Mouse (Mus musculus) thymus, adult 2 months (tissue): ENCODE measurements around the gene Igsf9b. TPM values are rescaled to one million over a fixed set of nuclear protein-coding genes. Genes with fewer than 3 reads are reported as not detected.

Experiments used
- DNase-seq: peaks from one replicate; pipeline ENCODE4 v3.0.0; 2021
- H3K27ac ChIP-seq: fragments of 200-500 bp; 2 replicates; pipeline ENCODE4 v1.5.1; 2012; ENCODE audit warnings: low read length, control low read depth; ENCODE audit not compliant: control insufficient read depth, insufficient read depth
- H3K27me3 ChIP-seq: fragments of 200-500 bp; 2 replicates; pipeline ENCODE4 v1.6.1; 2012; ENCODE audit warnings: mild to moderate bottlenecking, low read length, moderate library complexity, mixed read lengths; ENCODE audit not compliant: control insufficient read depth, insufficient read depth
- H3K36me3 ChIP-seq: fragments of 200-500 bp; 2 replicates; pipeline ENCODE4 v1.6.1; 2012; ENCODE audit warnings: mild to moderate bottlenecking, low read length, moderate library complexity; ENCODE audit not compliant: control insufficient read depth, insufficient read depth
- H3K4me1 ChIP-seq: fragments of 200-500 bp; replicated peaks from 2 replicates; pipeline ENCODE4 v1.6.1; 2012; ENCODE audit warnings: low read length; ENCODE audit not compliant: control insufficient read depth, insufficient read depth
- H3K4me3 ChIP-seq: fragments of 200-500 bp; 2 replicates; pipeline ENCODE4 v1.5.1; 2012; ENCODE audit warnings: mild to moderate bottlenecking, low read length, control low read depth, moderate library complexity; ENCODE audit not compliant: control insufficient read depth, insufficient read depth
- CTCF ChIP-seq: fragments of 200-500 bp; IDR thresholded peaks from 2 replicates; pipeline ENCODE4 v1.5.1; 2012; ENCODE audit warnings: mild to moderate bottlenecking, control low read depth, low read length, moderate library complexity, borderline replicate concordance; ENCODE audit not compliant: control insufficient read depth, poor library complexity, insufficient read depth; ENCODE audit errors: extremely low read depth
- POLR2A ChIP-seq: fragments of 200-500 bp; IDR thresholded peaks from 2 replicates; pipeline ENCODE4 v1.6.1; 2012; ENCODE audit warnings: mild to moderate bottlenecking, low read length, control low read depth, moderate library complexity; ENCODE audit not compliant: control insufficient read depth, poor library complexity, insufficient read depth; ENCODE audit errors: extremely low read depth
- WGBS: fragments of 180-500 bp; shearing (Covaris S2); methylation state at CpG from one replicate; pipeline ENCODE4 v1.1.7; 2018; 5-methylcytosine and 5-hydroxymethylcytosine counted together
- polyA plus RNA-seq: library from polyadenylated mRNA; depleted of rRNA; stranded (reverse); fragments of >200 nt; gene quantifications from 2 replicates; pipeline ENCODE4 v1.2.3, GENCODE M21; 2012

Gene Igsf9b
- polyA plus RNA-seq, 1 experiment, result 1.0 TPM

- Histone ChIP-seq H3K27me3 (no peaks in the 10 kb centered on the region), H3K36me3 (no peaks in the 10 kb centered on the region)
- no peak for TF ChIP-seq CTCF
- TF ChIP-seq POLR2A, result no peak
Measured at GRCm38 (mm10) chr9:27267878-27268277, 31.1 kb upstream of the Igsf9b start.

GRCm38 (mm10) chr9:27268493-27268892, 30.5 kb upstream of the Igsf9b start:
- Histone ChIP-seq H3K4me3 (no peak overlapping the region), H3K36me3 (no peaks in the 10 kb centered on the region), H3K27me3 (no peaks in the 10 kb centered on the region), H3K4me1 (no peaks in the 10 kb centered on the region), H3K27ac (no peak overlapping the region)
- no peak for DNase-seq
- TF ChIP-seq CTCF (no peak), POLR2A (no peak)
- 72% methylated on average over 4 of the region's 4 CpGs for WGBS

More at GRCm38 (mm10) chr9:27267878-27268277, 31.1 kb upstream of the Igsf9b start:
- H3K4me3 ChIP-seq, result no peak overlapping the region
- 94% methylated on average over 5 of the region's 5 CpGs for WGBS
- DNase-seq, result no peak
- H3K27ac ChIP-seq, result no peak overlapping the region
- no peaks in the 10 kb centered on the region for H3K4me1 ChIP-seq

- Histone ChIP-seq H3K4me1 (no peaks in the 10 kb centered on the region), H3K36me3 (no peaks in the 10 kb centered on the region), H3K27me3 (no peaks in the 10 kb centered on the region), H3K4me3 (no peak overlapping the region), H3K27ac (no peak overlapping the region)
- no peak for DNase-seq
- 71% methylated on average over 4 of the region's 4 CpGs for WGBS
- TF ChIP-seq CTCF (no peak), POLR2A (no peak)
Measured at GRCm38 (mm10) chr9:27269322-27269721, 29.7 kb upstream of the Igsf9b start.

GRCm38 (mm10) chr9:27269904-27270303, 29.1 kb upstream of the Igsf9b start:
- Histone ChIP-seq H3K36me3 (no peaks in the 10 kb centered on the region), H3K27me3 (no peaks in the 10 kb centered on the region), H3K27ac (no peak overlapping the region), H3K4me1 (no peaks in the 10 kb centered on the region), H3K4me3 (no peak overlapping the region)
- TF ChIP-seq CTCF (no peak), POLR2A (no peak)
- DNase-seq, result no peak
- WGBS, result 87% methylated on average over 2 of the region's 2 CpGs

GRCm38 (mm10) chr9:27271899-27272298, 27.1 kb upstream of the Igsf9b start:
- H3K27me3 ChIP-seq, result no peaks in the 10 kb centered on the region
- H3K27ac ChIP-seq, result no peak overlapping the region
- H3K4me1 ChIP-seq, result no peaks in the 10 kb centered on the region
- H3K4me3 ChIP-seq, result no peak overlapping the region
- no peak for TF ChIP-seq POLR2A
- TF ChIP-seq CTCF, result no peak
- H3K36me3 ChIP-seq, result no peaks in the 10 kb centered on the region
- WGBS, result 89% methylated on average over 2 of the region's 2 CpGs
- no peak for DNase-seq

GRCm38 (mm10) chr9:27272858-27273257, 26.1 kb upstream of the Igsf9b start:
- H3K4me3 ChIP-seq, result no peak overlapping the region
- no peak for TF ChIP-seq CTCF
- TF ChIP-seq POLR2A, result no peak
- H3K36me3 ChIP-seq, result no peaks in the 10 kb centered on the region
- no peaks in the 10 kb centered on the region for H3K4me1 ChIP-seq
- WGBS, result 90% methylated on average over 1 of the region's 1 CpGs
- no peak overlapping the region for H3K27ac ChIP-seq
- no peaks in the 10 kb centered on the region for H3K27me3 ChIP-seq
- DNase-seq, result no peak

- TF ChIP-seq POLR2A (no peak), CTCF (no peak)
- H3K4me1 ChIP-seq, result no peaks in the 10 kb centered on the region
- H3K27me3 ChIP-seq, result no peaks in the 10 kb centered on the region
- H3K4me3 ChIP-seq, result no peak overlapping the region
- H3K27ac ChIP-seq, result no peak overlapping the region
- no peaks in the 10 kb centered on the region for H3K36me3 ChIP-seq
- DNase-seq, result no peak
- 70% methylated on average over 8 of the region's 8 CpGs for WGBS
Measured at GRCm38 (mm10) chr9:27276282-27276839, 22.6 kb upstream of the Igsf9b start.
